ENCODE assay signal across 28 mouse cellular contexts in genomic region chr1:38891444-38891843, GRCm38 (mm10). TPM values are rescaled to one million over a fixed set of nuclear protein-coding genes. Genes with fewer than 3 reads are reported as not detected.
A peak's percentile ranks its signal among the peaks of the same experiment; 100 is the strongest.
DNase-seq lines count a peak whose midpoint lies in the region; ATAC-seq and TF ChIP-seq lines count a peak whose summit lies in the region.
"Had no signal": no experiment of that assay in that cellular context is flagged by ENCODE, and none has a peak within 500 bp of the region (broad histone marks: within the 10 kb centered on the region; RNA-seq: fewer than 3 reads in every experiment).

No protein-coding gene starts in this region.

- no peak for TF ChIP-seq POLR2A in bone marrow, adult 2 months (IDR thresholded peaks at IDR 0.05; ENCODE audit: borderline replicate concordance, control insufficient read depth, low read depth, low read length)

- no peak overlapping the region for H3K4me3 ChIP-seq in heart, embryonic 10.5 days
- H3K4me3 ChIP-seq in G1E (ENCODE audit: low read depth, low read length), result peak overlapping the region; percentile 22; the same call in 1 of the 2 replicates
- H3K4me3 ChIP-seq in bone marrow, adult 2 months (replicated peaks; ENCODE audit: control insufficient read depth, low read depth, low read length), result no peak overlapping the region
- no peak overlapping the region for H3K4me3 ChIP-seq in kidney, embryonic 16.5 days (ENCODE audit: low read length)
- H3K4me3 ChIP-seq: forebrain, embryonic 12.5 days; forebrain, embryonic 15.5 days; heart, embryonic 15.5 days; hindbrain, embryonic 10.5 days; hindbrain, embryonic 13.5 days; intestine, embryonic 15.5 days had no signal

- DNase-seq in heart, embryonic 10.5 days (ENCODE audit: low spot score), result peak; percentile 88
- no peak for DNase-seq in heart, postnatal 4 days
- DNase-seq in G1E (ENCODE audit: low spot score), result no peak
- no peak for DNase-seq in gastrocnemius, postnatal 10 days
- DNase-seq: adrenal gland, adult 8-10 months; adrenal gland, postnatal 25 days; B cell, adult 2 months; cerebellum, adult 18-20 months; cerebellum, postnatal 14 days; gastrocnemius, postnatal 36 days; heart, postnatal 10 days; kidney, adult 11 months had no signal

- H3K36me3 ChIP-seq in heart, embryonic 10.5 days, result no peaks in the 10 kb centered on the region
- H3K36me3 ChIP-seq in G1E (replicated peaks), result peaks cover 71% of the 10 kb centered on the region
- H3K36me3 ChIP-seq in kidney, embryonic 16.5 days (ENCODE audit: insufficient read depth, low read length), result no peaks in the 10 kb centered on the region
- H3K36me3 ChIP-seq: heart, embryonic 15.5 days; intestine, embryonic 15.5 days had no signal

- H3K4me2 ChIP-seq in kidney, embryonic 16.5 days (replicated peaks; ENCODE audit: low read depth, low read length), result no peak overlapping the region
- H3K4me2 ChIP-seq: forebrain, embryonic 12.5 days; forebrain, embryonic 15.5 days; heart, embryonic 15.5 days; hindbrain, embryonic 13.5 days; intestine, embryonic 15.5 days had no signal

- H3K4me1 ChIP-seq in heart, embryonic 10.5 days, result peaks cover 16% of the 10 kb centered on the region
- H3K4me1 ChIP-seq in G1E (ENCODE audit: insufficient read depth, low read depth, low read length), result peaks cover 91% of the 10 kb centered on the region
- no peaks in the 10 kb centered on the region for H3K4me1 ChIP-seq in bone marrow, adult 2 months (ENCODE audit: control insufficient read depth, insufficient read depth, low read length)
- no peaks in the 10 kb centered on the region for H3K4me1 ChIP-seq in kidney, embryonic 16.5 days (ENCODE audit: insufficient read depth, low read length)
- H3K4me1 ChIP-seq: intestine, embryonic 15.5 days had no signal

- H3K9me3 ChIP-seq in heart, embryonic 10.5 days, result no peaks in the 10 kb centered on the region
- H3K9me3 ChIP-seq in G1E (replicated peaks), result no peaks in the 10 kb centered on the region
- no peaks in the 10 kb centered on the region for H3K9me3 ChIP-seq in kidney, embryonic 16.5 days (ENCODE audit: low read length)
- H3K9me3 ChIP-seq: forebrain, embryonic 12.5 days; forebrain, embryonic 15.5 days; heart, embryonic 15.5 days; hindbrain, embryonic 10.5 days; hindbrain, embryonic 13.5 days; intestine, embryonic 15.5 days had no signal

- TF ChIP-seq CTCF in G1E (IDR thresholded peaks at IDR 0.05; ENCODE audit: low read depth, low read length), result no peak
- TF ChIP-seq CTCF in bone marrow, adult 2 months (IDR thresholded peaks at IDR 0.05; ENCODE audit: control insufficient read depth, insufficient read depth, low read length), result no peak

- 78% methylated on average over 5 of the region's 5 CpGs for WGBS in heart, embryonic 10.5 days
- WGBS in bone marrow, adult 2 months, result 67% methylated on average over 5 of the region's 5 CpGs
- WGBS in kidney, embryonic 16.5 days, result 90% methylated on average over 5 of the region's 5 CpGs

- H3K27ac ChIP-seq in heart, embryonic 10.5 days, result no peak overlapping the region
- peak overlapping the region; percentile 12; the same call in 1 of the 2 replicates for H3K27ac ChIP-seq in bone marrow, adult 2 months (ENCODE audit: control insufficient read depth, insufficient read depth, low read depth, low read length, poor library complexity)
- H3K27ac ChIP-seq in kidney, embryonic 16.5 days (ENCODE audit: low read length), result no peak overlapping the region
- H3K27ac ChIP-seq: forebrain, embryonic 12.5 days; forebrain, embryonic 15.5 days; heart, embryonic 15.5 days; hindbrain, embryonic 10.5 days; hindbrain, embryonic 13.5 days; intestine, embryonic 15.5 days had no signal

- ATAC-seq in G1E (ENCODE audit: extremely low read depth, insufficient number of reproducible peaks, low FRiP score, poor library complexity, severe bottlenecking), result peak; percentile 46
- peak; percentile 89 for ATAC-seq in megakaryocyte progenitor cell, adult 5-6 weeks (replicated peaks; ENCODE audit: poor library complexity)
- ATAC-seq in kidney, embryonic 16.5 days (ENCODE audit: low FRiP score, low TSS enrichment), result no peak
- ATAC-seq: activated CD4-positive, CD25-positive, alpha-beta regulatory T cell, adult 4 months; forebrain, embryonic 15.5 days; hindbrain, embryonic 16.5 days; intestine, embryonic 15.5 days had no signal

- no peak overlapping the region for H3K9ac ChIP-seq in kidney, embryonic 16.5 days (replicated peaks; ENCODE audit: low read length)
- H3K9ac ChIP-seq: forebrain, embryonic 12.5 days; forebrain, embryonic 15.5 days; heart, embryonic 15.5 days; hindbrain, embryonic 13.5 days; intestine, embryonic 15.5 days had no signal

- peaks cover 17% of the 10 kb centered on the region for H3K27me3 ChIP-seq in heart, embryonic 10.5 days (ENCODE audit: insufficient read depth, poor library complexity, severe bottlenecking)
- no peaks in the 10 kb centered on the region for H3K27me3 ChIP-seq in G1E (ENCODE audit: insufficient read depth, low read length)
- no peaks in the 10 kb centered on the region for H3K27me3 ChIP-seq in kidney, embryonic 16.5 days (ENCODE audit: insufficient read depth, low read length)
- H3K27me3 ChIP-seq: CH12.LX; forebrain, embryonic 12.5 days; forebrain, embryonic 15.5 days; hindbrain, embryonic 13.5 days; intestine, embryonic 15.5 days had no signal

RNA-seq across cellular contexts. Expression of gene Chst10, which starts 6.5 kb away (rescaled TPM):
- 4.5 and 6.4 TPM in 2 replicates for polyA plus RNA-seq in heart, embryonic 10.5 days (2016; fragmentation: Nextera tagmentation; extraction: Ambion mirVana)
- total RNA-seq in heart, postnatal 4 days (2021), result under 1 TPM; 0.74 to 0.88 TPM
- total RNA-seq in G1E (2014; fragmentation: Nextera tagmentation) (110 and 124 TPM in 2 replicates), G1E (2017) (41.3 and 45.6 TPM in 2 replicates)
- 19.7 and 22.8 TPM in 2 replicates for polyA plus RNA-seq in G1E (2012)
- polyA plus RNA-seq in bone marrow, adult 2 months (2011; ENCODE audit: insufficient read depth, insufficient read length, low replicate concordance, missing spikeins), result 7.1 and 10.6 TPM in 2 replicates
- 0.32 and 1.7 TPM in 2 replicates for total RNA-seq in megakaryocyte progenitor cell, adult 5-6 weeks (2015)
- total RNA-seq in megakaryocyte progenitor cell, adult 5-6 weeks (2017), result 0.25 and 0.57 TPM in 2 replicates
- 3.8 and 4.9 TPM in 2 replicates for polyA plus RNA-seq in kidney, embryonic 16.5 days (2015; fragmentation: Nextera tagmentation; extraction: Ambion mirVana)
- total RNA-seq in gastrocnemius, postnatal 10 days (2021), result 1 to 10 TPM; 1.3 TPM

RNA-seq across cellular contexts. Expression of gene Nms, which starts 47.5 kb away (rescaled TPM):
- polyA plus RNA-seq in heart, embryonic 10.5 days (2016; fragmentation: Nextera tagmentation; extraction: Ambion mirVana), result not detected in 2 replicates
- total RNA-seq in heart, postnatal 4 days (2021), result not detected
- total RNA-seq in G1E (2014; fragmentation: Nextera tagmentation) (not detected in 2 replicates), G1E (2017) (not detected in 2 replicates)
- polyA plus RNA-seq in G1E (2012), result not detected in 2 replicates
- not detected in 2 replicates for polyA plus RNA-seq in bone marrow, adult 2 months (2011; ENCODE audit: insufficient read depth, insufficient read length, low replicate concordance, missing spikeins)
- not detected in 2 replicates for total RNA-seq in megakaryocyte progenitor cell, adult 5-6 weeks (2015)
- total RNA-seq in megakaryocyte progenitor cell, adult 5-6 weeks (2017), result not detected in 2 replicates
- not detected in 2 replicates for polyA plus RNA-seq in kidney, embryonic 16.5 days (2015; fragmentation: Nextera tagmentation; extraction: Ambion mirVana)
- not detected for total RNA-seq in gastrocnemius, postnatal 10 days (2021)
- total RNA-seq: adrenal gland, adult 8-10 months; adrenal gland, postnatal 25 days; CH12.LX; gastrocnemius, adult 8-10 months; gastrocnemius, postnatal 36 days; granulocyte monocyte progenitor cell, adult 5-6 weeks; heart, postnatal 10 days had no signal
- polyA plus RNA-seq: activated CD4-positive, CD25-positive, alpha-beta regulatory T cell, adult 4 months; embryonic facial prominence, embryonic 11.5 days; embryonic facial prominence, embryonic 14.5 days; forebrain, embryonic 12.5 days; heart, embryonic 15.5 days; intestine, embryonic 15.5 days had no signal

RNA-seq across cellular contexts. Expression of gene Lonrf2, which starts 54.9 kb away (rescaled TPM):
- 0.59 and 0.60 TPM in 2 replicates for polyA plus RNA-seq in heart, embryonic 10.5 days (2016; fragmentation: Nextera tagmentation; extraction: Ambion mirVana)
- total RNA-seq in heart, postnatal 4 days (2021), result 1 to 10 TPM; 2.4 to 2.5 TPM
- 41.8 and 42.0 TPM in 2 replicates for total RNA-seq in G1E (2014; fragmentation: Nextera tagmentation)
- 43.1 and 48.5 TPM in 2 replicates for total RNA-seq in G1E (2017)
- polyA plus RNA-seq in G1E (2012), result 2.8 and 2.9 TPM in 2 replicates
- polyA plus RNA-seq in bone marrow, adult 2 months (2011; ENCODE audit: insufficient read depth, insufficient read length, low replicate concordance, missing spikeins), result 0.59 and 0.72 TPM in 2 replicates
- total RNA-seq in megakaryocyte progenitor cell, adult 5-6 weeks (2015), result not detected in 2 replicates
- total RNA-seq in megakaryocyte progenitor cell, adult 5-6 weeks (2017), result 0.10 and 0.21 TPM in 2 replicates
- 1.1 and 1.4 TPM in 2 replicates for polyA plus RNA-seq in kidney, embryonic 16.5 days (2015; fragmentation: Nextera tagmentation; extraction: Ambion mirVana)
- 1 to 10 TPM; 1.7 to 2.4 TPM for total RNA-seq in gastrocnemius, postnatal 10 days (2021)
- total RNA-seq: CH12.LX had no signal
- polyA plus RNA-seq: activated CD4-positive, CD25-positive, alpha-beta regulatory T cell, adult 4 months had no signal

Comparison
In these comparisons a context has a peak if more than half of its experiments do, and no peak if none do; other contexts are left out.
1. RNA of gene Chst10, which starts 6.5 kb away (total RNA-seq): 41.3 to 124 TPM in G1E; 0.25 to 1.7 TPM in megakaryocyte progenitor cell, adult 5-6 weeks, 1.3 TPM in gastrocnemius, postnatal 10 days and 0.74 to 0.88 TPM in heart, postnatal 4 days; every median in the first group is over 10 times any median in the second.
2. RNA of gene Lonrf2, which starts 54.9 kb away (total RNA-seq): 41.8 to 48.5 TPM in G1E; 2.4 to 2.5 TPM in heart, postnatal 4 days, 1.7 to 2.4 TPM in gastrocnemius, postnatal 10 days and 0.10 to 0.21 TPM in megakaryocyte progenitor cell, adult 5-6 weeks; every median in the first group is over 10 times any median in the second.